Mouse (Mus musculus): ENCODE data around the gene Eef2k.
"Not testable (repeated sequence)": the region's sequence is repeated elsewhere in the genome, so short reads cannot be mapped to it uniquely, and the experiment has no call there.

DNA sequence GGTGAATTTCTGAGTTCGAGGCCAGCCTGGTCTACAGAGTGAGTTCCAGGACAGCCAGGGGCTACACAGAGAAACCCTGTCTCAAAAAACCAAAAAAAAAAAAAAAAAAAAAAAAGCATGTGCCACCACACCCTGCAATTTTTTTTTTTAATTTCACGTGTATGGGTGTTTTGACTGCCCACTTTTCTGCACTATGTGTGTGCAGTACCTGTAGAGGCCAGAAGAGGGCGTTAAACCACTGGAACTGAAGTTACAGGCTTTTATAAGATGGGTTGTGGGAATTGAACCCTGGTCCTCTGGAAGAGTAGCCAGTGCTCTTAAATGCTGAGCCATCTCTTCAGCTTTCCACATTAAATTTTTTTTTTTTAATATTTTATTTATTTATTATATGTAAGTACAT, 67.5 kb downstream of the Eef2k start:
- TF ChIP-seq CTCF (IDR thresholded peaks at IDR 0.05; ENCODE audit: low read depth, low read length); POLR2A (IDR thresholded peaks at IDR 0.05; ENCODE audit: insufficient read depth, low read length); EP300 (IDR thresholded peaks at IDR 0.05; ENCODE audit: insufficient read depth, low read depth, low read length): not testable (repeated sequence)
